Mouse (Mus musculus) embryonic facial prominence, embryonic 15.5 days (tissue): ENCODE data around the gene Rbck1. TPM values are rescaled to one million over a fixed set of nuclear protein-coding genes. Genes with fewer than 3 reads are reported as not detected.

Experiments used
- polyA plus RNA-seq: library from polyadenylated mRNA; unstranded; fragments of >200 nt; fragmentation: Nextera tagmentation; extraction: Ambion mirVana; gene quantifications from 2 replicates; pipeline ENCODE4 v1.2.1, GENCODE M21; 2015

Gene Rbck1
- polyA plus RNA-seq, 1 experiment from 2014 or later = 94.1 TPM

Other genes with a start within 250 kb of the Rbck1 start
- gene Srxn1, start 227.1 kb downstream of the Rbck1 start, polyA plus RNA-seq = 11.0 and 11.5 TPM in 2 replicates
- gene Tcf15, start 189.1 kb downstream of the Rbck1 start, polyA plus RNA-seq = 5.5 and 6.5 TPM in 2 replicates
- 87.0 and 87.5 TPM in 2 replicates for gene Csnk2a1, start 105.8 kb downstream of the Rbck1 start, polyA plus RNA-seq
- 47.6 and 49.1 TPM in 2 replicates for gene Tbc1d20, start 38.8 kb downstream of the Rbck1 start, polyA plus RNA-seq
- 3.9 and 6.5 TPM in 2 replicates for gene Trib3, start 11.4 kb upstream of the Rbck1 start, polyA plus RNA-seq
- 1.0 and 1.3 TPM in 2 replicates for gene Nrsn2, start 44.0 kb upstream of the Rbck1 start, polyA plus RNA-seq
- 7.7 and 7.9 TPM in 2 replicates for gene Sox12, start 65.4 kb upstream of the Rbck1 start, polyA plus RNA-seq
- gene Zcchc3, start 82.4 kb upstream of the Rbck1 start, polyA plus RNA-seq = 37.5 and 40.1 TPM in 2 replicates
- 9.4 and 15.2 TPM in 2 replicates for gene 6820408C15Rik, start 82.9 kb upstream of the Rbck1 start, polyA plus RNA-seq
- not detected in 2 replicates for gene Defb23, start 132.0 kb upstream of the Rbck1 start, polyA plus RNA-seq
- gene Defb20, start 144.4 kb upstream of the Rbck1 start, polyA plus RNA-seq = not detected in 2 replicates
- gene Defb22, start 157.5 kb upstream of the Rbck1 start, polyA plus RNA-seq = not detected in 2 replicates
- gene Defb26, start 179.0 kb upstream of the Rbck1 start, polyA plus RNA-seq = not detected in 2 replicates
- gene Defb28, start 185.6 kb upstream of the Rbck1 start, polyA plus RNA-seq = not detected in 2 replicates
- gene Defb29, start 207.4 kb upstream of the Rbck1 start, polyA plus RNA-seq = not detected in 2 replicates
- gene Gm17416, start 236.7 kb upstream of the Rbck1 start, polyA plus RNA-seq = not detected in 2 replicates
- gene Defb21, start 240.1 kb upstream of the Rbck1 start, polyA plus RNA-seq = not detected in 2 replicates
- not detected in 2 replicates for gene Defb19, start 247.7 kb upstream of the Rbck1 start, polyA plus RNA-seq